Comparison of ENCODE assay signal across 9 mouse cellular contexts in the genomic region with DNA sequence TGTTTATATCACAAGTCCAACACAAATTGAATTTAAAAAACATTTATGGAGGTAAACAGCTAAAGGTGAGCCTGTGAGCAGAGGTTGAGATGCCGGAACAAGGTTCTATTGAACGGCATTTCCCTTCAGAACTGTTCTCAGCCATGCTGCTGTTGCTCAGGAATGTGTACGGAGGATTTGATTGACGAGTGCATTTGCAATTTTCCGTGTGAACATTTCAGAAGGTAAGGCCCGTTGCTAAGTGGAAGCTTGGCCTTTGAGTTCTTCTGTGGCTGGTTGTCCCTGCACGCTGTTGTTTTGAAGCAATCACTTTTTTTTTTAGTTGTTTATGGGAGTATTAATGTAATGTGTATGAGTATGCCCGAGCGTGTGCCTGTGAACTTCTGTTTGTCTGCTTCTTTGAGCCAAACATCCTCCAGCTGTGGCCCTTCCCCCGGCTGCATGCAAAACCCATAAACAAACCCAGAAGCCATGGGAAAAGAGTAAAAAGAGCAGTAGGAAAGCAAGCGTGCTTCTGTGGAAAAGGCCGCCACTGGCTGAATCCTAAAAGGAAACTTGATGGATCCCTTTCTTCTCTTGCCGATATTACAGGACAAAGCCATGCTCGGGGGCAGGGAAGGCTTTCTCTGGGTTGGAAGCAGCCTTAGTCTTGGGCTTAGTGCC.
DNase-seq lines count a peak whose midpoint lies in the region; ATAC-seq and TF ChIP-seq lines count a peak whose summit lies in the region.
"Had no signal": no experiment of that assay in that cellular context is flagged by ENCODE, and none has a peak within 500 bp of the region (broad histone marks: within the 10 kb centered on the region; RNA-seq: fewer than 3 reads in every experiment).

No protein-coding gene starts in this region.

- DNase-seq in liver, adult 2 months (ENCODE audit: extremely low read depth, low read depth, low spot score): no peak
- DNase-seq in liver: no peak
- peak; percentile 71 for DNase-seq in limb, embryonic 11.5 days (ENCODE audit: low spot score)
- DNase-seq in spleen, postnatal 36 days (ENCODE audit: low spot score in 2 of 2): no peak
- no peak for DNase-seq in frontal cortex, adult 2 months (ENCODE audit: extremely low spot score in 1 of 2, low spot score in 1 of 2)

- no peak for TF ChIP-seq POLR2A in liver, adult 2 months (IDR thresholded peaks at IDR 0.05; ENCODE audit: extremely low read depth, insufficient read depth, low read length)

- TF ChIP-seq CTCF in liver, adult 2 months (IDR thresholded peaks at IDR 0.05; ENCODE audit: low read depth, low read length): no peak

- no peaks in the 10 kb centered on the region for H3K9me3 ChIP-seq in heart, embryonic 12.5 days (replicated peaks)
- H3K9me3 ChIP-seq in limb, embryonic 11.5 days (ENCODE audit: control insufficient read depth, low read length): no peaks in the 10 kb centered on the region
- H3K9me3 ChIP-seq in neural tube, embryonic 15.5 days (replicated peaks): no peaks in the 10 kb centered on the region

- no peak overlapping the region for H3K4me3 ChIP-seq in liver, adult 2 months (ENCODE audit: insufficient read depth, low read depth, low read length)
- peak overlapping the region; percentile 19; the same call in 1 of the 2 replicates for H3K4me3 ChIP-seq in heart, embryonic 12.5 days
- no peak overlapping the region for H3K4me3 ChIP-seq in limb, embryonic 11.5 days (ENCODE audit: low read depth, low read length)
- H3K4me3 ChIP-seq in neural tube, embryonic 15.5 days (replicated peaks): no peak overlapping the region

- no peak overlapping the region for H3K9ac ChIP-seq in liver, adult 2 months (ENCODE audit: low read depth, low read length)
- H3K9ac ChIP-seq in heart, embryonic 12.5 days: peak overlapping the region; percentile 69
- H3K9ac ChIP-seq in limb, embryonic 11.5 days (ENCODE audit: low read length): no peak overlapping the region
- H3K9ac ChIP-seq in neural tube, embryonic 15.5 days (replicated peaks): no peak overlapping the region

- H3K4me1 ChIP-seq in liver, adult 2 months (ENCODE audit: control insufficient read depth, insufficient read depth, low read length): no peaks in the 10 kb centered on the region
- H3K4me1 ChIP-seq in heart, embryonic 12.5 days (replicated peaks): peaks cover 74% of the 10 kb centered on the region
- peaks cover 51% of the 10 kb centered on the region for H3K4me1 ChIP-seq in limb, embryonic 11.5 days (ENCODE audit: control insufficient read depth, insufficient read depth, low read length)
- H3K4me1 ChIP-seq in neural tube, embryonic 15.5 days: peaks cover 67% of the 10 kb centered on the region

- 0 out of 2 replicates have a peak overlapping the region, but pooled peaks have one; percentile 10 for H3K27ac ChIP-seq in liver, adult 2 months (replicated peaks; ENCODE audit: insufficient read depth, low read depth, low read length)
- peak overlapping the region; percentile 97 for H3K27ac ChIP-seq in heart, embryonic 12.5 days (ENCODE audit: poor library complexity, severe bottlenecking)
- H3K27ac ChIP-seq in limb, embryonic 11.5 days (replicated peaks; ENCODE audit: low read depth, low read length): peak overlapping the region; percentile 78
- peak overlapping the region; percentile 75 for H3K27ac ChIP-seq in neural tube, embryonic 15.5 days (replicated peaks)

- peak overlapping the region; percentile 69 for H3K4me2 ChIP-seq in heart, embryonic 12.5 days
- peak overlapping the region; percentile 22; the same call in 1 of the 2 replicates for H3K4me2 ChIP-seq in limb, embryonic 11.5 days (ENCODE audit: low read depth, severe bottlenecking)
- H3K4me2 ChIP-seq in neural tube, embryonic 15.5 days: peak overlapping the region; percentile 45

- no peak for ATAC-seq in heart, embryonic 12.5 days (ENCODE audit: insufficient number of reproducible peaks, low FRiP score)
- ATAC-seq in limb, embryonic 11.5 days (ENCODE audit: insufficient number of reproducible peaks, low FRiP score, low TSS enrichment, low read depth): no peak
- no peak for ATAC-seq in neural tube, embryonic 15.5 days (ENCODE audit: low FRiP score)
- no peak for ATAC-seq in erythroid progenitor cell, adult 5-6 weeks (replicated peaks; ENCODE audit: low FRiP score, poor library complexity, severe bottlenecking)

- H3K79me2 ChIP-seq in liver, adult 2 months (ENCODE audit: control insufficient read depth, insufficient read depth, low read length): no peaks in the 10 kb centered on the region

- no peaks in the 10 kb centered on the region for H3K27me3 ChIP-seq in liver, adult 2 months (ENCODE audit: control insufficient read depth, insufficient read depth, low read length)
- no peaks in the 10 kb centered on the region for H3K27me3 ChIP-seq in heart, embryonic 12.5 days (replicated peaks)
- H3K27me3 ChIP-seq in limb, embryonic 11.5 days (ENCODE audit: control insufficient read depth, insufficient read depth, low read length): no peaks in the 10 kb centered on the region
- no peaks in the 10 kb centered on the region for H3K27me3 ChIP-seq in neural tube, embryonic 15.5 days (replicated peaks)

- H3K36me3 ChIP-seq in liver, adult 2 months (ENCODE audit: control insufficient read depth, insufficient read depth, low read length): no peaks in the 10 kb centered on the region
- no peaks in the 10 kb centered on the region for H3K36me3 ChIP-seq in heart, embryonic 12.5 days
- H3K36me3 ChIP-seq in limb, embryonic 11.5 days (ENCODE audit: control insufficient read depth, insufficient read depth, low read length): no peaks in the 10 kb centered on the region
- H3K36me3 ChIP-seq in neural tube, embryonic 15.5 days: no peaks in the 10 kb centered on the region
- H3K36me3 ChIP-seq: G1E had no signal

- 44% methylated on average over 14 of the region's 14 CpGs for WGBS in liver, adult 2 months
- WGBS in heart, embryonic 12.5 days: 14% methylated on average over 14 of the region's 14 CpGs
- WGBS in limb, embryonic 11.5 days: 11% methylated on average over 14 of the region's 14 CpGs
- WGBS in neural tube, embryonic 15.5 days: 8% methylated on average over 14 of the region's 14 CpGs

Comparison
In these comparisons a context has a peak if more than half of its experiments do, and no peak if none do; other contexts are left out.
1. H3K27ac ChIP-seq: peak in every context shown above with its lines; median percentile 97 in heart, embryonic 12.5 days; 78 in limb, embryonic 11.5 days; 75 in neural tube, embryonic 15.5 days; 10 in liver, adult 2 months.